Mouse (Mus musculus): ENCODE measurements at regions not wholly inside any gene's neighbourhood (a gene's known extent, or its start where the extent isn't known, plus 50 kb on each side); places are given as distances from the start of the nearest gene placed in this dataset.

GRCm38 (mm10) chr10:71727746-71728145 is 380.2 kb downstream of the Ipmk start:
- H3K4me1 ChIP-seq (ENCODE audit: control insufficient read depth, insufficient read depth, low read length), result no peaks in the 10 kb centered on the region
- no peak overlapping the region for H3K4me3 ChIP-seq (ENCODE audit: low read depth, low read length)
- no peak overlapping the region for H3K27ac ChIP-seq (replicated peaks; ENCODE audit: low read depth, low read length)
- H3K9me3 ChIP-seq (ENCODE audit: control insufficient read depth, low read length), result no peaks in the 10 kb centered on the region
- no peaks in the 10 kb centered on the region for H3K27me3 ChIP-seq (replicated peaks; ENCODE audit: control insufficient read depth, insufficient read depth, low read length)
- ATAC-seq (ENCODE audit: low read depth) (no peak), DNase-seq (ENCODE audit: low spot score) (peak; percentile 3)
- H3K36me3 ChIP-seq (ENCODE audit: control insufficient read depth, insufficient read depth, low read length), result no peaks in the 10 kb centered on the region
- no peak overlapping the region for H3K4me2 ChIP-seq (ENCODE audit: low read depth, low read length)
- WGBS, result 48% methylated on average over 4 of the region's 4 CpGs
- no peak overlapping the region for H3K9ac ChIP-seq (ENCODE audit: low read depth, low read length)

GRCm38 (mm10) chr10:71733821-71734220 is 386.3 kb downstream of the Ipmk start:
- WGBS, result 83% methylated on average over 3 of the region's 3 CpGs
- no peak overlapping the region for H3K4me2 ChIP-seq (ENCODE audit: low read depth, low read length)
- H3K9me3 ChIP-seq (ENCODE audit: control insufficient read depth, low read length), result no peaks in the 10 kb centered on the region

GRCm38 (mm10) chr10:71734481-71734880 is 386.9 kb downstream of the Ipmk start:
- no peak overlapping the region for H3K4me3 ChIP-seq (ENCODE audit: low read depth, low read length)
- no peaks in the 10 kb centered on the region for H3K4me1 ChIP-seq (ENCODE audit: control insufficient read depth, insufficient read depth, low read length)
- no peaks in the 10 kb centered on the region for H3K27me3 ChIP-seq (replicated peaks; ENCODE audit: control insufficient read depth, insufficient read depth, low read length)
- H3K9me3 ChIP-seq (ENCODE audit: control insufficient read depth, low read length), result no peaks in the 10 kb centered on the region
- ATAC-seq (ENCODE audit: low read depth) (no peak), DNase-seq (ENCODE audit: low spot score) (no peak)
- no peaks in the 10 kb centered on the region for H3K36me3 ChIP-seq (ENCODE audit: control insufficient read depth, insufficient read depth, low read length)
- no peak overlapping the region for H3K27ac ChIP-seq (replicated peaks; ENCODE audit: low read depth, low read length)
- WGBS, result 60% methylated on average over 2 of the region's 2 CpGs
- H3K4me2 ChIP-seq (ENCODE audit: low read depth, low read length), result no peak overlapping the region
- no peak overlapping the region for H3K9ac ChIP-seq (ENCODE audit: low read depth, low read length)

More at GRCm38 (mm10) chr10:71733821-71734220, 386.3 kb downstream of the Ipmk start:
- H3K9ac ChIP-seq (ENCODE audit: low read depth, low read length), result no peak overlapping the region
- H3K27ac ChIP-seq (replicated peaks; ENCODE audit: low read depth, low read length), result no peak overlapping the region
- H3K36me3 ChIP-seq (ENCODE audit: control insufficient read depth, insufficient read depth, low read length), result no peaks in the 10 kb centered on the region
- H3K4me3 ChIP-seq (ENCODE audit: low read depth, low read length), result no peak overlapping the region
- H3K4me1 ChIP-seq (ENCODE audit: control insufficient read depth, insufficient read depth, low read length), result no peaks in the 10 kb centered on the region
- ATAC-seq (ENCODE audit: low read depth) (no peak), DNase-seq (ENCODE audit: low spot score) (no peak)
- H3K27me3 ChIP-seq (replicated peaks; ENCODE audit: control insufficient read depth, insufficient read depth, low read length), result no peaks in the 10 kb centered on the region

- WGBS, result 26% methylated on average over 4 of the region's 4 CpGs
- H3K4me3 ChIP-seq (ENCODE audit: low read depth, low read length), result no peak overlapping the region
- DNase-seq (ENCODE audit: low spot score), result peak; percentile 10
- H3K4me1 ChIP-seq (ENCODE audit: control insufficient read depth, insufficient read depth, low read length), result no peaks in the 10 kb centered on the region
- H3K4me2 ChIP-seq (ENCODE audit: low read depth, low read length), result no peak overlapping the region
- no peak overlapping the region for H3K9ac ChIP-seq (ENCODE audit: low read depth, low read length)
- H3K9me3 ChIP-seq (ENCODE audit: control insufficient read depth, low read length), result no peaks in the 10 kb centered on the region
- no peak for ATAC-seq (ENCODE audit: low read depth)
- H3K27me3 ChIP-seq (replicated peaks; ENCODE audit: control insufficient read depth, insufficient read depth, low read length), result no peaks in the 10 kb centered on the region
- no peak overlapping the region for H3K27ac ChIP-seq (replicated peaks; ENCODE audit: low read depth, low read length)
- H3K36me3 ChIP-seq (ENCODE audit: control insufficient read depth, insufficient read depth, low read length), result no peaks in the 10 kb centered on the region
Observed at GRCm38 (mm10) chr10:71738280-71738679, 390.7 kb downstream of the Ipmk start.

GRCm38 (mm10) chr10:71748557-71749493 is 401.3 kb downstream of the Ipmk start:
- no peak overlapping the region for H3K4me2 ChIP-seq (ENCODE audit: low read depth, low read length)
- no peak overlapping the region for H3K4me3 ChIP-seq (ENCODE audit: low read depth, low read length)
- H3K36me3 ChIP-seq (ENCODE audit: control insufficient read depth, insufficient read depth, low read length), result no peaks in the 10 kb centered on the region
- H3K4me1 ChIP-seq (ENCODE audit: control insufficient read depth, insufficient read depth, low read length), result no peaks in the 10 kb centered on the region
- H3K27ac ChIP-seq (replicated peaks; ENCODE audit: low read depth, low read length), result no peak overlapping the region
- H3K27me3 ChIP-seq (replicated peaks; ENCODE audit: control insufficient read depth, insufficient read depth, low read length), result no peaks in the 10 kb centered on the region
- 60% methylated on average over 8 of the region's 8 CpGs for WGBS
- no peak overlapping the region for H3K9ac ChIP-seq (ENCODE audit: low read depth, low read length)
- ATAC-seq (ENCODE audit: low read depth) (peak; percentile 57; the same call in 1 of the 2 replicates), DNase-seq (ENCODE audit: low spot score) (peak; percentile 16)
- no peaks in the 10 kb centered on the region for H3K9me3 ChIP-seq (ENCODE audit: control insufficient read depth, low read length)

- no peak for DNase-seq (ENCODE audit: low spot score)
- H3K27me3 ChIP-seq (replicated peaks; ENCODE audit: control insufficient read depth, insufficient read depth, low read length), result no peaks in the 10 kb centered on the region
- no peaks in the 10 kb centered on the region for H3K36me3 ChIP-seq (ENCODE audit: control insufficient read depth, insufficient read depth, low read length)
- H3K4me2 ChIP-seq (ENCODE audit: low read depth, low read length), result no peak overlapping the region
- no peak overlapping the region for H3K9ac ChIP-seq (ENCODE audit: low read depth, low read length)
- no peak for ATAC-seq (ENCODE audit: low read depth)
- H3K4me3 ChIP-seq (ENCODE audit: low read depth, low read length), result no peak overlapping the region
- no peak overlapping the region for H3K27ac ChIP-seq (replicated peaks; ENCODE audit: low read depth, low read length)
- H3K9me3 ChIP-seq (ENCODE audit: control insufficient read depth, low read length), result no peaks in the 10 kb centered on the region
- 72% methylated on average over 2 of the region's 2 CpGs for WGBS
- no peaks in the 10 kb centered on the region for H3K4me1 ChIP-seq (ENCODE audit: control insufficient read depth, insufficient read depth, low read length)
Observed at GRCm38 (mm10) chr10:71753255-71753654, 405.7 kb downstream of the Ipmk start.

GRCm38 (mm10) chr10:71754799-71755198 is 407.2 kb downstream of the Ipmk start:
- 68% methylated on average over 3 of the region's 3 CpGs for WGBS
- no peak for ATAC-seq (ENCODE audit: low read depth)

GRCm38 (mm10) chr10:71778903-71779302 is 431.3 kb downstream of the Ipmk start:
- WGBS, result 92% methylated on average over 7 of the region's 7 CpGs
- Histone ChIP-seq H3K9me3 (ENCODE audit: control insufficient read depth, low read length) (no peaks in the 10 kb centered on the region), H3K4me1 (ENCODE audit: control insufficient read depth, insufficient read depth, low read length) (no peaks in the 10 kb centered on the region)

More at GRCm38 (mm10) chr10:71754799-71755198, 407.2 kb downstream of the Ipmk start:
- no peaks in the 10 kb centered on the region for H3K4me1 ChIP-seq (ENCODE audit: control insufficient read depth, insufficient read depth, low read length)
- no peak overlapping the region for H3K4me3 ChIP-seq (ENCODE audit: low read depth, low read length)
- H3K36me3 ChIP-seq (ENCODE audit: control insufficient read depth, insufficient read depth, low read length), result no peaks in the 10 kb centered on the region
- DNase-seq (ENCODE audit: low spot score), result no peak
- H3K27ac ChIP-seq (replicated peaks; ENCODE audit: low read depth, low read length), result no peak overlapping the region
- no peak overlapping the region for H3K9ac ChIP-seq (ENCODE audit: low read depth, low read length)
- H3K4me2 ChIP-seq (ENCODE audit: low read depth, low read length), result no peak overlapping the region
- no peaks in the 10 kb centered on the region for H3K9me3 ChIP-seq (ENCODE audit: control insufficient read depth, low read length)
- H3K27me3 ChIP-seq (replicated peaks; ENCODE audit: control insufficient read depth, insufficient read depth, low read length), result no peaks in the 10 kb centered on the region

GRCm38 (mm10) chr10:71789241-71789640 is 441.7 kb downstream of the Ipmk start:
- H3K27me3 ChIP-seq (replicated peaks; ENCODE audit: control insufficient read depth, insufficient read depth, low read length), result no peaks in the 10 kb centered on the region
- H3K4me3 ChIP-seq (ENCODE audit: low read depth, low read length), result no peak overlapping the region
- DNase-seq (ENCODE audit: low spot score), result peak; percentile 48
- no peaks in the 10 kb centered on the region for H3K36me3 ChIP-seq (ENCODE audit: control insufficient read depth, insufficient read depth, low read length)
- H3K4me2 ChIP-seq (ENCODE audit: low read depth, low read length), result no peak overlapping the region
- no peaks in the 10 kb centered on the region for H3K4me1 ChIP-seq (ENCODE audit: control insufficient read depth, insufficient read depth, low read length)
- no peak overlapping the region for H3K27ac ChIP-seq (replicated peaks; ENCODE audit: low read depth, low read length)
- H3K9me3 ChIP-seq (ENCODE audit: control insufficient read depth, low read length), result no peaks in the 10 kb centered on the region
- no peak for ATAC-seq (ENCODE audit: low read depth)
- no peak overlapping the region for H3K9ac ChIP-seq (ENCODE audit: low read depth, low read length)
- 50% methylated on average over 1 of the region's 1 CpGs for WGBS

More at GRCm38 (mm10) chr10:71778903-71779302, 431.3 kb downstream of the Ipmk start:
- H3K9ac ChIP-seq (ENCODE audit: low read depth, low read length), result no peak overlapping the region
- DNase-seq (ENCODE audit: low spot score), result no peak
- H3K4me2 ChIP-seq (ENCODE audit: low read depth, low read length), result no peak overlapping the region
- H3K27me3 ChIP-seq (replicated peaks; ENCODE audit: control insufficient read depth, insufficient read depth, low read length), result no peaks in the 10 kb centered on the region
- H3K4me3 ChIP-seq (ENCODE audit: low read depth, low read length), result no peak overlapping the region
- H3K36me3 ChIP-seq (ENCODE audit: control insufficient read depth, insufficient read depth, low read length), result no peaks in the 10 kb centered on the region
- ATAC-seq (ENCODE audit: low read depth), result no peak
- no peak overlapping the region for H3K27ac ChIP-seq (replicated peaks; ENCODE audit: low read depth, low read length)

Measured in embryonic facial prominence, embryonic 14.5 days (tissue).